Mouse (Mus musculus): Measurements from ENCODE around the gene Ccdc42.

The Ccdc42 gene

DNA sequence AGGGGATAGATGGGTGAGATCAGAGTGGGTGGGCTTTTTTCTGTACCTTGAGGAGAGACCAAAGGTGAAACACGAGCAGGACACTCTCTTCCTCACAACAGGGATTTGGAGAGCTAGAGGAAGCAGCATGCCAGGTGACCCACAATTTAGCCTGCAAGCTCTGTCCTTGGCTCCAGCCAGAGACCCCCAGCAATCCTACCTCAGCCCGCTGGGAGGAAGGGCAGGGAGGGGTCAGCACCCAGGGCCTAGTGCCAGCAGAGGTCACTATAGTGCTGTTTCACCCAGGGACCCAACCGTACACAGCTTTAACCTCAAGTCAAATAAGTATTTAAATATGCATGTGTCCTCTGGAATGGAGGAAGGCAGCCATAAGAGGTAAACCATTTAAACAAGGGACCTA lies 931 bp upstream of the Ccdc42 start:
- no peak for DNase-seq (ENCODE audit: low read depth, low spot score)

DNA sequence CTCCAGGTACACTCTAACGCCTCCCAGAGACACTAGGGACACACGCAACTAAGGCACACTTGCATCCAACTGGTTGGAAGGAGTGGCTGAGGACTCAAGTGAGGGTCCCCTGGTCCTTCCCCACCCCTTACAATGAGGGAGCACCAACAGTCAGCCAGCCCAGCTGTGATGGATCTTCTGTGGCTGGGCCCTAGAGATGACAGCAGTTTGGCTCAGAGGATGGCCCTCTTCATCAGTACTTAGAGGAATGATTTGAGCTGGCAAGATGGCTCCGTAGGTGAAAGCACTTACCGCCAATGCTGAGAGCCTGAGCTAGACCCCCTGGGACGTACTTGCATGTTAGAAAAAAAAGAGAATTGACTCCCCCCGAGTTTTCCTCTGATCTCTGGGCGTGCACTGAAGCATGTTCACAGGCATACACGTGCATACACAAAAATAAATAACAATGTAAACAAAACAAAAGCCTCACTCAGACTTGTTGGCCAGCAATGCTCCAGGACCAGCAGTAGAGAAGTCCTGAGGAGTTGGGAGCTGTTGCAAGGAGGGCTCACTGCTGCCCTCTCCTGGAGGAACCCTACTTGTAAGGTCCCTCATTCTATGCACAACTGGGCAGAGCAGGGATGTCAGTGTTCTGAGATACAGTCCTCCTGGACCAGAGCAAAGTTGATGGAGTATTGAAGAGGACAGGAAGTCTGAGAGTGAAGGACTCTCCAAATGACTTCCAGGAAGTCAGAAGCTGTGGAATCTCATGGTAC lies 2.4 kb downstream of the Ccdc42 start:
- peak; percentile 37 for DNase-seq (ENCODE audit: low read depth, low spot score)

DNA sequence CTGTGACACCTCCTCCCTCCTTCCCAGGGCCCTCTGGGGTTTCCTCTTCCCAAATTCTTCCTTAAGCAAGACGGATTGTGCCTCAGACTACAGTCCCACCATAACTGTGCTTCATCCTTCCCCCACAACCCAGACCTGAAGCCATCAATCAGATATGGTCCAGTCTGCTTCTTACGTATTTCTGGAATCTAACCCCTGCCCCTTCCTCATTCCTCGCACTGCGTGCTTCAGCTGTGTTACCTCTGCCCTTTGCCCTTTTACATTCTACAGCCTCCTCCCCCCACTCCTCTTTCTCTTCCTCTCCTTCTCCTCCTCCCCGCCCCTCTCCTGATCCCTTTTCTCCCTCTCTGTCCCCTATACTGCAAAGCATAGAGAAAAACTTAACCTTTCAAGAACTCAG lies 4.9 kb downstream of the Ccdc42 start:
- DNase-seq (ENCODE audit: low read depth, low spot score), result no peak

DNA sequence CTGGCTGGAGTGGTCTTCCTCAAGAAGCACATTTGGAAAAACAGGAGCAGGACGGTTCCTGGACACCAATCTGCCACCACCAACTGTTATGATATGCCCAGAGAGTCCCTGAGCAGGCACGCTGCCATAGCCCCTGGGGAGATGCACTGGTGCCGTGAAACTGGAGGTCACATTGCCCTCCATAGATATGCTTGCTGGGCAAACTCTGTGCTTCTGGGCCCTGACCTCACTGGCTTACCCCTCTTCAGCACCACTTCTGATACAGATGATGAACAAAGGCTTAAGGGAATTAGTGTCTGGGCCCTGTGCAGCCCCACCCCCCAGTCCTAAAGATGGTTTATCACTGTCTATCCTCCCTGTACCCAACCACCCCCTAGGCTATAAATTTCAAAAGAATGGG lies 6.4 kb downstream of the Ccdc42 start:
- DNase-seq (ENCODE audit: low read depth, low spot score), result no peak

DNA sequence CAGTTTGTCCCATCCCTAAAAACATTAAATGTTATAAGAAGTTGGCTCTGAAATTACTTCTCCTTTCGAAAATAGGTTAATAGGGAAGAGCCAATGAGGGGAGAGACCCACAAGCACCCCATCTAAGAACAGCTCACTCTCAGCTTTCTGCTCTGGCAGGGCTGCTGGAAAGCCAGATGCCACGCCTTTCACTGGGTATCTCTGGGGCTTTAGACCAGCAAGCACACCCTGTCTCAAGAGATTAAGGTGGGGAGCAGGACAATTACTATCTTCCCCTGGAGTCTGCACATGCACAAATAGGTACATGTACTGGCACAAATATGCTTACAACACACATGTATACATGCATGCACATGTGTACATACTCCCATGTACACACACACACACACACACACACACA lies 11.1 kb downstream of the Ccdc42 start:
- DNase-seq (ENCODE audit: low read depth, low spot score), result no peak

DNA sequence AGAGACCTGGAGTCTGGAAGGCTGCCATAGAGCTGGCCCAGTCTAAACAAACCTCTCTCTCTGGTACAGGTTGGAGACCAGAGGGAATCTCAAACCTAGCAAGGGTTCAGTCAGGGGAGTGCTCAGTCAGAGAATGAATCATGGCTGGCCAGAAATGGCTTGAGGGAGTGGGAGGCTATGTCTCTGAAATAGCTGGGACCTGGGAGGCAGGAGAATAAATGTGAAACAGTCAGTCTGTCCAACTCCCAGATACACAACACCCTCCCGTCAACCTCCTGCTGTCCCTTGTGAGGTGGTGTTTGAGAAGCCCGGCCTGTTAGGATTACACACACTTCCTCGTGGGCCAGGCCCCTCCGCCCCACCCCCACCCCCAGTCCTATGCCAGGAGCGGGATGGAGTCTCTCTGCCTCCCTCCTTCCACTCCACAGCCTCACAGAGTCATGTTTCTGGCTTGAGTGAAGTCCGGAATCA lies 13.8 kb downstream of the Ccdc42 start:
- DNase-seq (ENCODE audit: low read depth, low spot score), result no peak

DNA sequence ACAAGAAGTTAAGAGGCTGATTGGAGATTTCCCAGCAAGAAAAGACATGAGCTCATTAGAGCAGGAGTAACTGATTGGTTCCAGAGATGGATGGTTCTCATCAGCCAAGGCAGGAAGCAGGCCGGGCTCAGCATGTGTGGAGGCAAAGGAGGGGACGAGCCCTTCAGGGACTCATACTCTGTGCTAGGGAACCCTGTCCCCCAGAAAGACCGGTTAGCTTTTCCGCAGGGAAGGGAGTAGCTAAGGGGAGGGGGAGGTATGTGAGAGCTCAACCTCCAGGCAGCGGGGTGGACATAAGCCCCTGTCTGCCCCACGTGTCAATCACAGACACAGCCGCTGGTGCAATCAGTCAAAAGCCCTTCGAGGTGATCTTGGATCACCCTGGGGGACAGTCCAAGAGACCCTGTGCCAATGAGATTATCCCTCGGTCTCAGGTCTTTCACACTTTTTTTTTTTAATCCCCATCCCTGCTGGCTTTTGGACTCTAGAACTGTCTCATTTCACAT lies 14.7 kb downstream of the Ccdc42 start:
- no peak for DNase-seq (ENCODE audit: low read depth, low spot score)

DNA sequence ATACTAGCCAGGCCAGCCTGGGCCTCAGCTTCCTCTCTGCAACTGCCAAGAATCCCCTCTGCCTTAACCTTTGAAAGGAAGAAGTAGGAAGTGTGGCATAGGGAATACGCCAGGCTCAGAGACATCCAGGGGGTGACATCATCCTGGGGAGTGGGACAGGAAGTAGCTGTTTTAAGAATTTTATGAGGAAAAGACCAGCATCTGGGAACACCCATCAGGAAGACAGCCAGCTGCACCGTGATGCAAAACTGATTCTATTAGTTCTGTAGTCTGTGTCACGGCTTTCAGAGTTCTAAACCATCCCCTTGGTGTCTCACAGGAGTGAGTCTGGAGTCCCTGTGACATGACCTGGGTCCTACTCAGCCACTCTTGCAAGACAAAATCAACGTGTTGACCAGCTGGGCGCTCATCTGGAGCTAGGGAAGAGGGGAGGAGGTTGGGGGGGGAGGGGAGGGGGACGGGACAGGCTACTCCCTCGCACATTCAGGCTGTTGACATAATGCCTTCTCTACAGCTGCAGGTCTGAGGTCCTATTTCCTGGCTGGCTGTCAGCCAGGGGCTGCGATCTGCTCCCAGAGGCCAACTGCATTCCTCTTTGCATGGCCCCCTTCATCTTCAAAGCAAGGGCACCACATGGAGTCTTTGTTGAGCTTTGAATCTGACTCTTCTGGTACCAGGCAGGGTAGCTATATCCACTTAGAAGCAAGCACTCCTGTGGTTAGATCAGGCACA lies 15.5 kb downstream of the Ccdc42 start:
- no peak for DNase-seq (ENCODE audit: low read depth, low spot score)

DNA sequence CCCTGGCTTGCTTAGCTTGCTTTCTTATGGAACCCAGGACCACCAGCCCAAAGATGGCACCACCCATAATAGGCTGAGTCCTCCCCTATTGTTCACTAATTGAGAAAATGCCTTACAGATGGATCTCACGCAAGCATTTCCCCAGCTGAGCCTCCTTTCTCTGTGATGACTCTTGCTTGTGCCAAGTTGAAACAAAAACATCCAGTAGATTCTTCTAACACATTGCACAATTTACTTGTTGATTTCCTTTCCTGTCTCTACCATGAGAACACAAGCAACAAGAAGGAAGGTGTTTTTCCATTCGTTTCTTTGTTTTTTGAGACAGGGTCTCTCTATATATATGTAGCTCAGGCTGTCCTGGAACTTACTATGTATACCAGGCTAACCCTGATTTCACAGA lies 20.2 kb downstream of the Ccdc42 start:
- DNase-seq (ENCODE audit: low read depth, low spot score), result no peak

DNA sequence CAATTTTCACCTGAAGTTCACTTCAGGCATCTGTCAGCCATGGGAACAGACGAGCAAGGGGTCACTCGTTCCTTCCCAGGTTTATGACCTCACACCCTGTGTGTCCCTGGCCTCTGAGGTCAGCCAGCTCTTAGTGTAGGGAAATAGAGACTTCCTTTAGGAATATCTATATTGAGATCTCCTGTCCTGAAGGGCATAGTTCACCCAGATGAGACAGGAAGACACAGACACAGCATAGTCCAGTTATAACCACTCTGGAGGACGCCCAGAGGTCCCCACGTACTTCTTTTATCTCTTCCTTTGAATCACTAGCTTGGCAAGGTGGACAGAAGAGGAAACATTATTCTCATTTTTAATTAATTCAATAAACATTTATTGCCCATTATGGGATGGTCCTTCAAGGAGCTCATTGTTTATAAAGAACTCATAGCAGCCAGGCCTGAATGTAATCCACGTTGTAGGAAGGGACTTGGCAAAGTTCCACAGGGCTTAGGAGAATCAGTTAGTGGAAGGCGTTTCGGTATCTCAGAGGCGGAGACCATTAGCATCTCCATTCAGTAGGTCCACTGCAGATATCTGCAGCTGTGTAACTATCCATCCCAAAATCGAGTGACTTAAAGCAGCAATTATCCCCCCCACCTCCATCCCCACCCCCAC lies 23.2 kb downstream of the Ccdc42 start:
- DNase-seq (ENCODE audit: low read depth, low spot score), result no peak

DNA sequence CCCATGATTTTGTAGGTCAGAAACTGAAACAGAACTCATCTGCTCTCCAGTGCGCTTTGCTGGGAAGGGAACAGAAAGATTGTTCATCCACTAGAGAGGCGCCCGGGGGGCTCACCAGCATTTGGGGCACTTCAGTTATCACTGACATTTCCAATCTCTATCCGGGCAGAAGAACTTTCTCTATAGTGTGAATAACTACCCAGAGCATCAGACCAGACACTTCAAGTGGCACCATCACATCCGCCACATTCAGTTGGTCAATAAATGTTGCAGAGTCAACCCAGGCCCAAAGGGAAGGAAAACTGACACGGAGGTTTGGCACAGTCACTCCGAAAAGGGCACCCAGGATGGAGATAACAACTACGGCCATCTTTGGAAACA lies 23.7 kb downstream of the Ccdc42 start:
- no peak for DNase-seq (ENCODE audit: low read depth, low spot score)

DNA sequence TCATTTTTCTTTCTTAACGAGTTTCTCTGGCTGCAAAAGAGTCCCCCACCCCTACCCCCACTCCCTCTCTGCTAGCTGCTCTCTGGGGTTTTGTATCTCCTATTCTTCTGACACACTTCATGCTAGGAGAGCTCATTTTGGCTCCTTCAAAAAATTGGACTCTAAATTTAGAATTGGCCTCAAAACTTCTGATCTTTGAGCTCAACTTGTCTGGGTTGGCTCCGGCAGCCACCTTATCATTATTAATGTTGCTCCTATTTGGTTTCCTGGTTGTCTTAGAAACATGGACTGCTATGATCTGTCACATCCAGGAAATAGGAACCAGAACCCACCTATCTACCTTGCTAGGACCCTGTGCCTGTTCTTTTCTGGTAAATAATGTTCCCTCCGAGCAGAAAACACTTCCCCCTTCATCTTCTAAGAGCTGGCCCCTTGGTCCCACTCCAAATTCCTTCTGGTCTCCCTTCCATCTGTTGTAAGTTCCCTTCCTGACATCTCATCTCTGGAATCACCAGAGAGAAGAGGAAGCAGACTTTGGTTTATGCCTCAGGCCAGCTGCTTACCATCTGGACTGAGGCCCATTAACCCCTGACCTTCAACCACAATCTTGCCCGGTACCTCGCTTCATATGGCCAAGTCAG lies 26.4 kb downstream of the Ccdc42 start:
- DNase-seq (ENCODE audit: low read depth, low spot score), result no peak

DNA sequence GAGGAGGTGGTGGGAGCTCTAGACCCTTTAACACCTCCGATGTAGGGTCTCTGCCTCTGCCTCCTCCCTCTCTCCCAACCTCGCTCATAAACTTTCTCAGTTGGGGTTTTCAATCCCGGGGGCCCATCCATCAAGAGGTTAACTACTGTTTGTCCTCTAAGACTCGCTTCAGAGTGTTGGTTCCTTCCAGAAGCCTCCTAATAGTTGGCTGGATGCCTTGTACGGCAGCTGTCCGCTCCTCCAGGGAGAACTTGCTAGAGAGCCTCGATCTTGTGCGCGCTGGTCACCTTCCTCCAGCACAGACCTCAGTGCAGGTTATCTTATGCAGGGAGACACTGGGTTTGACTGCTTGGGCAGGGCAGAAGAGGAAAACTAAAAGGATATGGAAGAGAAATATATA lies 35.9 kb downstream of the Ccdc42 start:
- DNase-seq (ENCODE audit: low read depth, low spot score), result no peak

DNA sequence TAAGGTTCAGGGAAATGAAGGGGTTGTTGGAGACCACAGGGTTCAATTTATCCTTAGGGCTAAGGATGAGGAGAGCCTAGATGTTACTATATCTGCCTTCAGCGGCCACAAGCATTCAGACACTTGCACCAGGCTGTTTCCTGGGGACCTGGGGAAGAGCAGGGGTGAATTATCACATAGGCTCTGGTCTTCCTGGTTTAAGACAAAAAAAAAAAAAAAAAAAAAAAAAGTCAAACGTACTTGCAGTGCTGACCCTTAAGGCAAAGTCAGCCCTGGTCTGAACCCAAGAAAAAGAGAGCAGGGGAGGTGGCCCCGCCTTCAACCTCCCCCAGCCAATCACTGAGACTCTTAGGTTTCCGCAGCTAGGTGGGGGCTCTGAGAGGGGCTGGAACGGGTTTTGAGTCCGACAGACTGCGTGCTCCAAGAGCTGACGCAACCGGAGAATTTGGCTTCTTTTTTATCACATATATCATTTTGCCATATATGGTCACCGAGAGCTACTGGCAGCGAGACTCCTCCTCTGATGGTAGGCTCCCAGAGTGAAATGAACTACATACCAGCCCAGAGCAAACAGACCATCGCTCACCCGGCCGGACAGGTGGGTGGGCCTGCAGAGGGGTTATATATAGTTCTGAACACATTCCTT lies 36.5 kb downstream of the Ccdc42 start:
- DNase-seq (ENCODE audit: low read depth, low spot score), result no peak

DNA sequence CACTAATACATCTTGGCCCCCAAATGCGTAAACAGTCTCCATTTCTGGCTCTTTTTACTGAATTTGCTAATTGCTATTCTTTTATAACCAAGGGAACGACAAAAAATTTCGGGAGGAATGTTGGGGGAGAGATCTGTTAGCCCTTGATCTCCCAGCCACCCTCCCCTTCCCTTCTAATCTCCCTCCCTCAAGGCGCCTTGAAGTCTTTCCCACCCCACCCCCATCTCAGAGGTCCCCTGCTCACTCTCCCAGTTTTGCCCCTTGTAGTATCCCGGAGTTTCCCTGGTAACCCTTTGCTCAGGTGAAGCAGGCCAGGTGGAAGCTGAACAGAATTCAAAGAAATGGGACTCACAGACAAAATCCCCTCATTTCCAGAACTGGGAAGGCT lies 37.0 kb downstream of the Ccdc42 start:
- no peak for DNase-seq (ENCODE audit: low read depth, low spot score)

DNA sequence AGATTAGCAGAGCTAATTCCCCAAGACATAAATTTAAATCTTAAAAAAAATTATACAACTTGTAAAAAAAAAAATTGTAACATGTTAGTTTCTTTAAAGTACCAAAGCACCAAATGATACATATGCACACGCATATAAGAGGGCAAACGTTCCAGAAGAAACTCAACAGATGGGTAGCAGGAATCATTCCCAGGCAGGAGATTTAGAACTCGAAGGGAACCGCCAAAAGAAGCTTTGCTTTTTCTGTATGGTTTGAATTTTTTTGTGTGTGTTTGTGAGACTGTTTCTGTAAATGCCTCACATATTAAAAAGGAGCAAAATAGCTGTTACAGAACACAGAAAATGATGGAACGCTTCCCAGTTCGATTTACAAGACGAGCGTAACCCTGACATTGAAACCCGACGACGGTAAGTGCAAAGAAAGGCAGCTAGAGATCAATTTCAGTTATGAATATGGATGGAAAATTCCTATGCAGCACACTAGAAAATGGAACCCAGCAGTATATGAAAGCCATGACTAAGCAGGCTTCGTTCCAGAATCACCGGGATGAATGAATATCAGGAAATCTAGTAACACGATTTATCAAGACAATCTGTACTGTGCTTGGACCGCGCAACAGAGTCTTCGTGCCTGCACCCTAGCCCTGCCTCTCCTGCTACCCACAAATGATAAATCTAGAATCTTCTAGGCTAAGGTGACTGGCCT lies 44.9 kb downstream of the Ccdc42 start:
- no peak for DNase-seq (ENCODE audit: low read depth, low spot score)

DNA sequence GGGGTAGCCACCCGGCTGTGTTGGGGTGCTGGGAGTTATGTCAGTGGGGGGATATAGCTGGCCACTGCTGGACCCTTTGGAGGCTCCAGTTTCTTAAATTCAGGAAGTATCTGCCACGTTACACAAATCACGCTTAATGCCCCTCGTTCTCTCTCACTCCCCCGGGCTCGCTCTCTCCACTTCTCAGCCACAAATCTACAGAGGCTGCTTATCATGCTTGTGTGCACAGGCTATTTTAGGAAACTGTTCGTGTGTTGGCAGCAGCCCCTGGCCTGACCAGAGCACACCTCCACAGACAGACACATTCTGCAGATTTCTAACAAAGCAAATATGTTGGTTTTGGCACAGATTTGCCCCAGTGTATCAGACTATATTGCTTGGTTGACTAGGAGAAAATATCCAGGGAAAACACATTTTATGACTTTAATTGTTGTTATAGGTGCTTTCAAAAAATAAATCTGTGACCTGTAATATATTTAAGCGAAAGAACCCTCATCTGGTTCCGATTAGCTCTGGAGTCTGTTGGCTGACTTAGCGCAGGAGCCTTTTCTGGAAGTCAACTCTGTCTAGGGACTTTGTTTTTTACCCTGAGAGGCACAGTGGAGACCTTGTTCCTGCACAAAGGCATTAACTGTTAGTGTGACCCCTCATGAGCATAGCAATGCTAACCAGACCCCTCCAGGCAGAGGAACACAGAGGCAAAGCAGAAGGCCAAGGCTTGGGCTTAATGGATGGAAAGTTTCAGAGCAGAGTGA lies 51.2 kb downstream of the Ccdc42 start:
- no peak for DNase-seq (ENCODE audit: low read depth, low spot score)

DNA sequence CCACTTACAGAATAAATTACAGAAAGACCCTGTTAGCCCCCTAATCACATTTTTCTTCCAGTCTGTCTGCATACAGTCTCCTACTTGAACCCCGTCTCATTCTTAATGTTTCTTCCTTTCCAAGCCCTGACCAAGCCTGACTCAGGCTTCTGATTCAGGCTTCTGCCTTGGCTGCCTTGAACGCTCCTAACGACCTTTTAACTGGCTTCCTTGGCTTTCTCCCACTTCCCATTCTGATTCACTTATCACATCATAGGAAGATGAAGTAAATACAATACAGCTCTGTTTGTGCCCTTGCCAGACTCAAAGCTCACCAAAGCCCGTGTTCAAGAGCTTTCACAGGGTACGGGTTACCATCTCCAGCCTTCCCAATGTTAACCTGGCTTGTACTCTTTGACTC lies 54.5 kb downstream of the Ccdc42 start:
- DNase-seq (ENCODE audit: low read depth, low spot score), result no peak

DNA sequence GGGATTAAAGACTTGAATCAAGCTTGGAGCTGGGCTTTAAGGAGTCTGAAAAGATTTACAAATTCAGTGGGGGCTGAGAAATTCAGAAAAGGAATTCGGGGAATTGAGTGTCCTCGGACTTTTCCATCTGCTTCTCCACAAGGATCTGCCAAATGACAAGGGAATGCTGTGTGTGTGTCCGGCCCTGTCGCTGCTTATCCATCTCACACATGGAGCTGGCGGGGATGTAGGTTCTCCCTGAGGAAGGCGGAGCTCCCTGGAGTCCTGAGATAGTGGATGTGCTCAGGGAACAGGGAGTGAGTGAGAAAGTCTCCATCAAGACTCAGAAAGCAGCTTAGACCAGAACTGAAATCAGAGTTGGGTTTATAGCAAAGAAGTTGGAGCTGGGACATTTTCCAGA lies 58.0 kb downstream of the Ccdc42 start:
- no peak for DNase-seq (ENCODE audit: low read depth, low spot score)
